Mouse (Mus musculus) midbrain, postnatal 0 days (tissue): ENCODE results near the gene Mc1r. TPM values are rescaled to one million over a fixed set of nuclear protein-coding genes. Genes with fewer than 3 reads are reported as not detected.

ENCODE experiments used
- ATAC-seq: fragments of 200-750 bp; cut with Nextera tagmentation; 2 replicates; pipeline ENCODE4 v1.8.0; 2017; ENCODE audit warnings: moderate number of reproducible peaks, mild to moderate bottlenecking, moderate TSS enrichment, moderate library complexity; ENCODE audit not compliant: low FRiP score
- DNase-seq: peaks from one replicate; pipeline ENCODE4 v3.0.0-alpha.2; 2015; ENCODE audit warnings: low spot score
- H3K27ac ChIP-seq: fragments of 300-500 bp; sonication (generic); 2 replicates; pipeline ENCODE4 v1.5.1; 2014; ENCODE audit warnings: low read depth, mild to moderate bottlenecking, low read length, mixed read lengths
- H3K27me3 ChIP-seq: fragments of 300-500 bp; sonication (generic); 2 replicates; pipeline ENCODE4 v1.6.1; 2014; ENCODE audit warnings: low read length, control low read depth, mixed read lengths; ENCODE audit not compliant: insufficient read depth
- H3K36me3 ChIP-seq: fragments of 300-500 bp; sonication (generic); 2 replicates; pipeline ENCODE4 v1.6.1; 2014; ENCODE audit warnings: low read length, control low read depth, mixed read lengths; ENCODE audit not compliant: insufficient read depth
- H3K4me1 ChIP-seq: fragments of 300-500 bp; sonication (generic); 2 replicates; pipeline ENCODE4 v1.6.1; 2014; ENCODE audit warnings: mild to moderate bottlenecking, control low read depth, antibody characterized with exemption, low read length, mixed read lengths; ENCODE audit not compliant: insufficient read depth
- H3K4me2 ChIP-seq: fragments of 300-500 bp; sonication (generic); 2 replicates; pipeline ENCODE4 v1.6.1; 2014; ENCODE audit warnings: low read depth, mild to moderate bottlenecking, low read length, mixed read lengths; ENCODE audit not compliant: poor library complexity, severe bottlenecking
- H3K4me3 ChIP-seq: fragments of 300-500 bp; sonication (generic); 2 replicates; pipeline ENCODE4 v1.5.1; 2014; ENCODE audit warnings: low read depth, mild to moderate bottlenecking, low read length, moderate library complexity
- H3K9ac ChIP-seq: fragments of 300-500 bp; sonication (generic); replicated peaks from 2 replicates; pipeline ENCODE4 v1.6.1; 2014; ENCODE audit warnings: mild to moderate bottlenecking, low read length, moderate library complexity, mixed read lengths; ENCODE audit not compliant: poor library complexity, severe bottlenecking
- H3K9me3 ChIP-seq: fragments of 300-500 bp; sonication (generic); 2 replicates; pipeline ENCODE4 v1.6.1; 2016; ENCODE audit warnings: low read length, control low read depth
- CTCF ChIP-seq: IDR thresholded peaks from 2 replicates; pipeline ENCODE4 v1.5.1; 2016; ENCODE audit warnings: antibody characterized with exemption, mild to moderate bottlenecking
- WGBS: fragments of 180-500 bp; shearing (Covaris S2); extraction: QIAGEN DNeasy Blood & Tissue Kit; methylation state at CpG from one replicate; pipeline ENCODE4 v1.1.7; 2014; 5-methylcytosine and 5-hydroxymethylcytosine counted together
- polyA plus RNA-seq: library from polyadenylated mRNA; unstranded; fragments of >200 nt; fragmentation: Nextera tagmentation; extraction: Ambion mirVana; gene quantifications from 2 replicates; pipeline ENCODE4 v1.2.1, GENCODE M21; 2015
- total RNA-seq: library from RNA; depleted of rRNA; stranded (reverse); fragments of >200 nt; gene quantifications from 2 replicates; pipeline ENCODE4 v1.2.3, GENCODE M21; 2014; rRNA removed

The Mc1r gene
- total and polyA plus RNA-seq, 2 experiments from 2014 or later = 0.09 to 0.22 TPM

- WGBS = 85% methylated on average over 4 of the region's 4 CpGs
- H3K27ac ChIP-seq = no peak overlapping the region
- TF ChIP-seq CTCF = no peak
- DNase-seq (no peak), ATAC-seq (no peak)
- H3K36me3 ChIP-seq = peaks cover 51% of the 10 kb centered on the region
- no peaks in the 10 kb centered on the region for H3K4me1 ChIP-seq
- H3K4me3 ChIP-seq = no peak overlapping the region
- H3K4me2 ChIP-seq = no peak overlapping the region
- no peak overlapping the region for H3K9ac ChIP-seq
- no peaks in the 10 kb centered on the region for H3K27me3 ChIP-seq
- no peaks in the 10 kb centered on the region for H3K9me3 ChIP-seq
Measured at GRCm38 (mm10) chr8:123452149-123452548, 45.2 kb downstream of the Mc1r start.

- peaks cover 60% of the 10 kb centered on the region for H3K36me3 ChIP-seq
- DNase-seq (no peak), ATAC-seq (no peak)
- no peak overlapping the region for H3K4me3 ChIP-seq
- H3K27ac ChIP-seq = no peak overlapping the region
- no peaks in the 10 kb centered on the region for H3K9me3 ChIP-seq
- no peak overlapping the region for H3K4me2 ChIP-seq
- no peaks in the 10 kb centered on the region for H3K27me3 ChIP-seq
- no peak for TF ChIP-seq CTCF
- no peak overlapping the region for H3K9ac ChIP-seq
- no peaks in the 10 kb centered on the region for H3K4me1 ChIP-seq
- 82% methylated on average over 7 of the region's 7 CpGs for WGBS
Measured at GRCm38 (mm10) chr8:123453291-123453690, 46.4 kb downstream of the Mc1r start.

- 83% methylated on average over 5 of the region's 5 CpGs for WGBS
- Histone ChIP-seq H3K36me3 (peaks cover 63% of the 10 kb centered on the region), H3K9me3 (no peaks in the 10 kb centered on the region), H3K4me3 (no peak overlapping the region), H3K27me3 (no peaks in the 10 kb centered on the region), H3K9ac (no peak overlapping the region), H3K27ac (no peak overlapping the region), H3K4me1 (no peaks in the 10 kb centered on the region), H3K4me2 (no peak overlapping the region)
- DNase-seq (no peak), ATAC-seq (no peak)
- TF ChIP-seq CTCF = no peak
Measured at GRCm38 (mm10) chr8:123453951-123454350, 47.0 kb downstream of the Mc1r start.

GRCm38 (mm10) chr8:123454559-123454958, 47.7 kb downstream of the Mc1r start:
- H3K36me3 ChIP-seq = peaks cover 65% of the 10 kb centered on the region
- H3K27ac ChIP-seq = no peak overlapping the region
- ATAC-seq (no peak), DNase-seq (no peak)
- no peak overlapping the region for H3K9ac ChIP-seq
- no peaks in the 10 kb centered on the region for H3K4me1 ChIP-seq
- no peaks in the 10 kb centered on the region for H3K27me3 ChIP-seq
- H3K9me3 ChIP-seq = no peaks in the 10 kb centered on the region
- no peak overlapping the region for H3K4me3 ChIP-seq
- WGBS = 96% methylated on average over 6 of the region's 6 CpGs
- H3K4me2 ChIP-seq = no peak overlapping the region
- no peak for TF ChIP-seq CTCF

Other genes starting within 250 kb of the Mc1r start
- gene Sult5a1, start 248.8 kb upstream of the Mc1r start, total RNA-seq = 0.80 and 2.8 TPM in 2 replicates
- 1.1 and 2.2 TPM in 2 replicates for gene Sult5a1, start 248.8 kb upstream of the Mc1r start, polyA plus RNA-seq
- gene Dpep1, start 220.9 kb upstream of the Mc1r start, total RNA-seq = 0.38 and 0.60 TPM in 2 replicates
- 0.11 and 0.33 TPM in 2 replicates for gene Dpep1, start 220.9 kb upstream of the Mc1r start, polyA plus RNA-seq
- 206 and 212 TPM in 2 replicates for gene Chmp1a, start 194.3 kb upstream of the Mc1r start, total RNA-seq
- gene Chmp1a, start 194.3 kb upstream of the Mc1r start, polyA plus RNA-seq = 221 and 236 TPM in 2 replicates
- 4.9 and 7.3 TPM in 2 replicates for gene Spata33, start 194.3 kb upstream of the Mc1r start, total RNA-seq
- 9.2 and 9.3 TPM in 2 replicates for gene Spata33, start 194.3 kb upstream of the Mc1r start, polyA plus RNA-seq
- 70.3 and 86.5 TPM in 2 replicates for gene Cdk10, start 182.3 kb upstream of the Mc1r start, total RNA-seq
- gene Cdk10, start 182.3 kb upstream of the Mc1r start, polyA plus RNA-seq = 57.8 and 67.0 TPM in 2 replicates
- 13.6 and 19.6 TPM in 2 replicates for gene Spata2l, start 170.9 kb upstream of the Mc1r start, total RNA-seq
- gene Spata2l, start 170.9 kb upstream of the Mc1r start, polyA plus RNA-seq = 14.3 and 16.8 TPM in 2 replicates
- gene Zfp276, start 152.9 kb upstream of the Mc1r start, total RNA-seq = 37.9 and 42.1 TPM in 2 replicates
- gene Zfp276, start 152.9 kb upstream of the Mc1r start, polyA plus RNA-seq = 15.4 and 17.8 TPM in 2 replicates
- gene Vps9d1, start 152.8 kb upstream of the Mc1r start, total RNA-seq = 77.4 and 88.9 TPM in 2 replicates
- 66.1 and 70.7 TPM in 2 replicates for gene Vps9d1, start 152.8 kb upstream of the Mc1r start, polyA plus RNA-seq
- 4.2 and 17.6 TPM in 2 replicates for gene Fanca, start 88.5 kb upstream of the Mc1r start, total RNA-seq
- 3.0 and 3.3 TPM in 2 replicates for gene Fanca, start 88.5 kb upstream of the Mc1r start, polyA plus RNA-seq
- 35.7 and 44.1 TPM in 2 replicates for gene Spire2, start 74.4 kb upstream of the Mc1r start, total RNA-seq
- gene Spire2, start 74.4 kb upstream of the Mc1r start, polyA plus RNA-seq = 28.0 and 28.2 TPM in 2 replicates
- 538 and 541 TPM in 2 replicates for gene Tcf25, start 33.4 kb upstream of the Mc1r start, total RNA-seq
- 413 and 416 TPM in 2 replicates for gene Tcf25, start 33.4 kb upstream of the Mc1r start, polyA plus RNA-seq
- gene Tubb3, start 4.3 kb downstream of the Mc1r start, total RNA-seq = 3,827 and 3,963 TPM in 2 replicates
- 1,921 and 2,058 TPM in 2 replicates for gene Tubb3, start 4.3 kb downstream of the Mc1r start, polyA plus RNA-seq
- gene Def8, start 16.4 kb downstream of the Mc1r start, total RNA-seq = 47.6 and 49.4 TPM in 2 replicates
- gene Def8, start 16.4 kb downstream of the Mc1r start, polyA plus RNA-seq = 36.4 and 39.4 TPM in 2 replicates
- gene Afg3l1, start 70.8 kb downstream of the Mc1r start, total RNA-seq = 15.0 and 22.1 TPM in 2 replicates
- 40.8 and 43.5 TPM in 2 replicates for gene Afg3l1, start 70.8 kb downstream of the Mc1r start, polyA plus RNA-seq
- gene Dbndd1, start 108.4 kb downstream of the Mc1r start, total RNA-seq = 96.0 and 101 TPM in 2 replicates
- gene Dbndd1, start 108.4 kb downstream of the Mc1r start, polyA plus RNA-seq = 69.6 and 74.9 TPM in 2 replicates
- gene Gas8, start 111.7 kb downstream of the Mc1r start, total RNA-seq = 21.4 and 28.8 TPM in 2 replicates
- 42.8 and 43.9 TPM in 2 replicates for gene Gas8, start 111.7 kb downstream of the Mc1r start, polyA plus RNA-seq
- gene Rhou, start 246.8 kb downstream of the Mc1r start, total RNA-seq = 24.9 and 28.2 TPM in 2 replicates
- 7.0 and 7.1 TPM in 2 replicates for gene Rhou, start 246.8 kb downstream of the Mc1r start, polyA plus RNA-seq